Mouse (Mus musculus) heart, adult 2 months (tissue): ENCODE results near the gene Rabepk.

Experiments used
- CTCF ChIP-seq: fragments of 200-600 bp; IDR thresholded peaks from 2 replicates; pipeline ENCODE4 v1.8.1; 2022; ENCODE audit warnings: antibody characterized with exemption, mild to moderate bottlenecking, moderate library complexity
- EP300 ChIP-seq: fragments of 200-500 bp; IDR thresholded peaks from 2 replicates; pipeline ENCODE4 v1.6.1; 2011; ENCODE audit warnings: low read depth, low read length, control low read depth; ENCODE audit not compliant: insufficient read depth
- POLR2A ChIP-seq: fragments of 200-500 bp; IDR thresholded peaks from 2 replicates; pipeline ENCODE4 v1.6.1; 2011; ENCODE audit warnings: mild to moderate bottlenecking, low read depth, low read length, control low read depth; ENCODE audit not compliant: insufficient read depth

DNA sequence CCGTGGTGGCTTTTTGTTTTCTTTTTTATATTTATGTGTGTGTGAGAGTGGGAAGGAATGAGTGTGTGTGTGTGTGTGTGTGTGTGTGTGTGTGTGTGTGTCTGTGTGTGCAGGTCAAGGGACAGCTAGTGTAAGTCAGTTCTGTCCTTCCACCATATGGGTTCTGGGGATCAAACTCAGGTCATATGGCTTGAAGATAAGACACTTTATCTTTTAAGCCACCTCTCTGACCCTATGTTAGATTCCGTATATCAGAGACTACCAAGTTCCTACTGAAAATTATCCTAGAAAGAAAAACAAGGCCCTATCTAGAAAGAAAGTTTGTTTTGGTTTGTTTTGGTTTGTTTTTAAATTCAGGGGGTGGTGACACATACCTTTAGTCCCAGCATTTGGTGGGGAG, 37.5 kb downstream of the Rabepk start:
- TF ChIP-seq CTCF (no peak), EP300 (no peak), POLR2A (no peak)
